Mouse (Mus musculus) hindbrain, embryonic 12.5 days (tissue): Measurements from ENCODE around the gene Slc17a5. TPM values are rescaled to one million over a fixed set of nuclear protein-coding genes. Genes with fewer than 3 reads are reported as not detected.
"Not testable (repeated sequence)": the region's sequence is repeated elsewhere in the genome, so short reads cannot be mapped to it uniquely, and the experiment has no call there.

Source experiments
- ATAC-seq: fragments of 200-750 bp; cut with Nextera tagmentation; 2 replicates; pipeline ENCODE4 v1.8.0; 2017; ENCODE audit warnings: moderate TSS enrichment; ENCODE audit not compliant: low FRiP score
- H3K27ac ChIP-seq: fragments of 300-500 bp; sonication (generic); 2 replicates; pipeline ENCODE4 v1.5.1; 2016; ENCODE audit warnings: mild to moderate bottlenecking
- H3K27me3 ChIP-seq: fragments of 300-500 bp; sonication (generic); 2 replicates; pipeline ENCODE4 v1.6.1; 2016; ENCODE audit warnings: mild to moderate bottlenecking
- H3K36me3 ChIP-seq: fragments of 300-500 bp; sonication (generic); 2 replicates; pipeline ENCODE4 v1.6.1; 2016; ENCODE audit warnings: mild to moderate bottlenecking
- H3K4me1 ChIP-seq: fragments of 300-500 bp; sonication (generic); 2 replicates; pipeline ENCODE4 v1.6.1; 2016
- H3K4me2 ChIP-seq: fragments of 300-500 bp; sonication (generic); replicated peaks from 2 replicates; pipeline ENCODE4 v1.6.1; 2016; ENCODE audit warnings: mild to moderate bottlenecking
- H3K4me3 ChIP-seq: fragments of 300-500 bp; sonication (generic); 2 replicates; pipeline ENCODE4 v1.5.1; 2016; ENCODE audit warnings: mild to moderate bottlenecking
- H3K9ac ChIP-seq: fragments of 300-500 bp; sonication (generic); 2 replicates; pipeline ENCODE4 v1.6.1; 2016; ENCODE audit warnings: mild to moderate bottlenecking, moderate library complexity
- H3K9me3 ChIP-seq: fragments of 300-500 bp; sonication (generic); replicated peaks from 2 replicates; pipeline ENCODE4 v1.6.1; 2016; ENCODE audit warnings: mild to moderate bottlenecking
- WGBS: fragments of 180-500 bp; shearing (Covaris S2); methylation state at CpG from one replicate; pipeline ENCODE4 v1.1.7; 2016; 5-methylcytosine and 5-hydroxymethylcytosine counted together
- polyA plus RNA-seq: library from polyadenylated mRNA; unstranded; fragments of >200 nt; fragmentation: Nextera tagmentation; extraction: Ambion mirVana; gene quantifications from 2 replicates; pipeline ENCODE4 v1.2.1, GENCODE M21; 2016

The Slc17a5 gene
- polyA plus RNA-seq, 1 experiment from 2014 or later: 15.1 TPM

DNA sequence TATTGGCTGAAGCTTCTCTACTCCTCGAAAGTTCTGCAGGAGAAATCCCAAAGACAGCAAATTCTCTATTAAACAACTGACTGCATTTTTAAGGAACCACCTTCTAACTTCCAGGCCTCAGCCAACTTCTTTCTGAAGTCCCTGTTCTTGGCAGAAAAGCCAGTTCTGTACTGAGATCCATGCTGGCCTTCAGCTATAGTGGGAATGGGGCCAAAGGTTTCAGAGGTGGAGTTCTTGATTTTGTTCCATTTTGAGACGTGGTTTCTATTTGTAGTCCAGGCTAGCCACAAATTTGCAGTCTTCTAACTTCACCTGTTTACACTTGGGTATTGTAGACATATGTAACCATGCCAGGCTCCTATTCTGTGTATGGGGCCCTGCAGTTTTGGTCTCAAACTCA, 61.6 kb downstream of the Slc17a5 start:
- Histone ChIP-seq H3K36me3 (0 out of 2 replicates have a peak, but pooled peaks cover 3% of the 10 kb centered on the region), H3K9me3 (no peaks in the 10 kb centered on the region), H3K4me2 (no peak overlapping the region), H3K27me3 (no peaks in the 10 kb centered on the region), H3K4me3 (no peak overlapping the region), H3K4me1 (peaks cover 11% of the 10 kb centered on the region), H3K27ac (no peak overlapping the region), H3K9ac (no peak overlapping the region)
- ATAC-seq: no peak
- WGBS: 91% methylated on average over 2 of the region's 2 CpGs

DNA sequence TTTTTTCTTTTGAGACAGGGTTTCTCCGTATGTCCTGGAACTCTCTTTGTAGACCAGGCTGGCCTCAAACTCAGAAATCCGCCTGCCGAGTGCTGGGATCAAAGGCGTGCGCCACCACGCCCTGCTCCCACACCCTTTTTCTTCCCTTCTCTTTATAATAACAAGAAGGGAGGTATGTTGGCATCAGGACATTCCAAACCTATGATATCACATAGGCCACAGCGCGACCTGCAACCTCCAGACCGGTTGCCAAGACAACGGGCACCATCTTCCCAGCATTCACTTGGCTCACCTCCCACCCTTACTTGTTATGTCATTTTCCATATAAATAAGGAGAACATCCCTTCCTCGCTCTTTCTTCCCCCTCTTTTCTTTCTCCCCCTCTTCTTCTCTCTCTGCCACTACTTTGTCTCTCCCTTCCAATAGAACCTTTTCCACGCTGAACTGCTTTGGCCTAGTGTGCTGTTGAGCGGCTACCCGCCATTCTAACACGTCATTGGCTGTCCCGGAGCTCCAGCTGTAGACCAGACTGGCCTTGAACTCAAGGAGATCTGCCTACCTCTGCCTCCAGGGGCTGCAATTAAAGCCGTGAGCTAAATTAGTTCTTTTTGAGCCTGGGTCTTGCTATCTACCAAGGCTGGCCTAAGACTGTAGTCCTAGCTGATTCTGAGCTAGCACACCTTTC, 62.2 kb downstream of the Slc17a5 start:
- Histone ChIP-seq H3K9ac (no peak overlapping the region), H3K27me3 (no peaks in the 10 kb centered on the region), H3K4me1 (peaks cover 16% of the 10 kb centered on the region), H3K4me2 (no peak overlapping the region), H3K36me3 (0 out of 2 replicates have a peak, but pooled peaks cover 3% of the 10 kb centered on the region), H3K4me3 (no peak overlapping the region), H3K9me3 (no peaks in the 10 kb centered on the region), H3K27ac (no peak overlapping the region)
- 91% methylated on average over 17 of the region's 17 CpGs for WGBS
- no peak for ATAC-seq

DNA sequence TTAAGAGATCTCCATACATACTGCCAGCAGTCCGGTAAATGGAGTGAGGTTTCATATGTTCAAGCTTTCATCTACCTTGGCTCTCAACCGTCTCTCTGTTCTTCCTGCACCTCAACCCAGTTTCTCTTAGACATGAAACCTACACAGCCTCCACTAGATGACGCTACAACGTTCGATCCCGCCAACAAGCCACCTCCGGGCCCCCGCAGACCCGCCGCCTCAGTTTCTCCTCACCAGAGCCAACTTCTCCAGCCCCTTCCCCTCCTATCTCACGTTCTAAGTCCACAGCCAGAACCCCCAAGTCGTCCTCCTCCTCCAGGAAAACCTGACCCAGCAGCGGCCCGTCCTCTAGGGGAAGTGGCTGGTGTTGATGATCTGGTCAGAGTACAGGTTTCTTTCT, 66.2 kb downstream of the Slc17a5 start:
- no peak overlapping the region; the same call in 1 of the 2 replicates for H3K27ac ChIP-seq
- WGBS: 28% methylated on average over 14 of the region's 14 CpGs
- H3K4me1 ChIP-seq: peaks cover 15% of the 10 kb centered on the region
- peak overlapping the region; percentile 48 for H3K4me3 ChIP-seq
- no peaks in the 10 kb centered on the region for H3K27me3 ChIP-seq
- H3K36me3 ChIP-seq: 0 out of 2 replicates have a peak, but pooled peaks cover 3% of the 10 kb centered on the region
- peak overlapping the region; percentile 86 for H3K4me2 ChIP-seq
- no peaks in the 10 kb centered on the region for H3K9me3 ChIP-seq
- no peak; the same call in 1 of the 2 replicates for ATAC-seq
- H3K9ac ChIP-seq: peak overlapping the region; percentile 66

DNA sequence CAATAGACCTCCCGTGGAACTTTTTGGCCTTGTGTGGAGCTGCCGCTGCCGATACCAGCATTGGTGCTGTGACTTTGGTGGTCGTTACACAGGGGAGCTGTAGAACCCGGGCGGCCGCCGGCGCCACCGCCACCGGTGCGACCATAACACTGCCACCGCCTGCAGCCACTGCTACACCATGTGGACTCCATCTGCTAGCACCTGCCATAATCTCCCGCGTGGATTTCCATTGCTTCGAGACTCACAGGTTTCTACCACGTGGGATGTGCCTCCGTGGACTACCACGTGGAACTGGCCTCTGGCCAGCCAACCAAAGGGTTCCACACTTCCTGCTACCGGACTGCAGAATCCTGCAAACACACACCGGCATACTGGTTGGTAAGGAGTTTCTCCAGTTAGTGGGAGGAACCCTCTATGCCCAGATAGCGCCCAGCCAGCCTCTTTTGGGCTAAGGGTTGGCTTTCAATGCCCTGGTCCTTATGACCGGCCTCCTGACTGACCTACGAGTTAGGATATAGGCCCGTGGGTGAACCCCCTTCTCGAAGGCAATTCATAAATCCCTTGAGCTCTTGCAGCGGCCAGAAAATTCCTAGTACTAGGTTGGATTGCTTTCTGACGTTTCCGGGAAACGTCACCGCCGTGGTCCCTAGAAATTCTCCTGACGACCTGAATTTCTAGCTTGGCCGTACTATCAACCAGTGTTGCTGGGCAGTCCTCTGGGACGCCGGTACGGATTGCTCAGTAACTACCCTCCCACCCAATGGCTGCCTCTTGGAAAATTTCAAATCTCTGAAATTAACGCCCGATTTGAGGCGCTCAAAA, 66.8 kb downstream of the Slc17a5 start:
- Histone ChIP-seq H3K4me2 (peak overlapping the region; percentile 86), H3K9me3 (no peaks in the 10 kb centered on the region), H3K36me3 (0 out of 2 replicates have a peak, but pooled peaks cover 3% of the 10 kb centered on the region), H3K9ac (peak overlapping the region; percentile 66), H3K4me3 (peak overlapping the region; percentile 48), H3K27me3 (no peaks in the 10 kb centered on the region), H3K27ac (peak overlapping the region; percentile 82), H3K4me1 (peaks cover 15% of the 10 kb centered on the region)
- 2% methylated on average over 40 of the region's 40 CpGs for WGBS
- peak; percentile 75 for ATAC-seq

GRCm38 (mm10) chr9:78520127-78520779, 67.6 kb downstream of the Slc17a5 start:
- peak; percentile 90 for ATAC-seq
- Histone ChIP-seq H3K9ac (peak overlapping the region; percentile 66), H3K4me2 (peak overlapping the region; percentile 86), H3K27me3 (no peaks in the 10 kb centered on the region), H3K36me3 (0 out of 2 replicates have a peak, but pooled peaks cover 2% of the 10 kb centered on the region), H3K4me1 (peaks cover 15% of the 10 kb centered on the region), H3K9me3 (no peaks in the 10 kb centered on the region), H3K4me3 (peak overlapping the region; percentile 48), H3K27ac (peak overlapping the region; percentile 82)
- WGBS: 4% methylated on average over 15 of the region's 15 CpGs

DNA sequence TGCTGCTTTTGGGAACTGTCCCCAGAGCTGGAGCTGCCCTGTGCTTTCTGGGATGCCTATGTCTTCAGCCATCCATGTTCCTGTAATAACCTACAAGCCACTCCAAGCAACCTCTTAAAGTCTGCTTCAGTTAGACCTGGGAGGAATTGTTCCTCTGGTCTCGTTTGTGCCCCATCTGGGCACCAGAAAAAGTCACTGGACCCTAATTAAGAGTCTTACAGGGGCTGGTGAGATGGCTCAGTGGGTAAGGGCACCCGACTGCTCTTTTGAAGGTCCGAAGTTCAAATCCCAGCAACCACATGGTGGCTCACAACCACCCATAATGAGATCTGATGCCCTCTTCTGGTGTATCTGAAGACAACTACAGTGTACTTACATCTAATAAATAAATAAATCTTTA, 70.6 kb downstream of the Slc17a5 start:
- H3K4me2 ChIP-seq, H3K27me3 ChIP-seq, H3K9me3 ChIP-seq, H3K4me3 ChIP-seq, ATAC-seq, H3K27ac ChIP-seq, H3K9ac ChIP-seq, H3K36me3 ChIP-seq: not testable (repeated sequence)
- H3K4me1 ChIP-seq: peaks cover 15% of the 10 kb centered on the region
- 68% methylated on average over 3 of the region's 3 CpGs for WGBS

DNA sequence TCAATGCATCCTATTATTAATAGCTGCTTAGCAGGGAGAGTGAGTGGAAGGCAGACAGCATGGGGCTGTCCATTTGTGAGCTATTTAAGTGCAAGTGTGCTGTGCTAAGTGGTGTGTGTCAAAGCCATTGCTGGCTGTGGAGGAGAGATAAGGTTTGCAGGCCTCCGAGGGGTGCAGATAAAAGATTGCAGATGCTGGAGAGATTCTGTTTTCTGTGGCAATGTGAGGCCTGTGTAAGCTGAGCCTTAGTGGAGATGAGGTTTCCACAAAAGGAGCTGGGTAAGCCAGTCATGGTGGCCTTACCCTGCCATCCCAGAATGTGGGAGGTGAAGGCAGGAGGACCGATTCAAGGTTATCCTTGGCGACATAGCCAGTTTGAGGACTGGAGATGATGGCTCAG, 71.7 kb downstream of the Slc17a5 start:
- ATAC-seq: no peak
- Histone ChIP-seq H3K4me1 (peaks cover 8% of the 10 kb centered on the region), H3K9me3 (no peaks in the 10 kb centered on the region), H3K27me3 (no peaks in the 10 kb centered on the region), H3K27ac (no peak overlapping the region), H3K4me2 (no peak overlapping the region), H3K9ac (no peak overlapping the region), H3K36me3 (no peaks in the 10 kb centered on the region), H3K4me3 (no peak overlapping the region)
- WGBS: 79% methylated on average over 3 of the region's 3 CpGs

GRCm38 (mm10) chr9:78514681-78515080, 73.2 kb downstream of the Slc17a5 start:
- Histone ChIP-seq H3K9me3 (no peaks in the 10 kb centered on the region), H3K9ac (no peak overlapping the region), H3K27me3 (no peaks in the 10 kb centered on the region), H3K27ac (no peak overlapping the region), H3K4me1 (no peaks in the 10 kb centered on the region; the same call in 1 of the 2 replicates), H3K4me3 (no peak overlapping the region), H3K4me2 (no peak overlapping the region), H3K36me3 (no peaks in the 10 kb centered on the region)
- WGBS: 84% methylated on average over 4 of the region's 4 CpGs
- no peak for ATAC-seq

DNA sequence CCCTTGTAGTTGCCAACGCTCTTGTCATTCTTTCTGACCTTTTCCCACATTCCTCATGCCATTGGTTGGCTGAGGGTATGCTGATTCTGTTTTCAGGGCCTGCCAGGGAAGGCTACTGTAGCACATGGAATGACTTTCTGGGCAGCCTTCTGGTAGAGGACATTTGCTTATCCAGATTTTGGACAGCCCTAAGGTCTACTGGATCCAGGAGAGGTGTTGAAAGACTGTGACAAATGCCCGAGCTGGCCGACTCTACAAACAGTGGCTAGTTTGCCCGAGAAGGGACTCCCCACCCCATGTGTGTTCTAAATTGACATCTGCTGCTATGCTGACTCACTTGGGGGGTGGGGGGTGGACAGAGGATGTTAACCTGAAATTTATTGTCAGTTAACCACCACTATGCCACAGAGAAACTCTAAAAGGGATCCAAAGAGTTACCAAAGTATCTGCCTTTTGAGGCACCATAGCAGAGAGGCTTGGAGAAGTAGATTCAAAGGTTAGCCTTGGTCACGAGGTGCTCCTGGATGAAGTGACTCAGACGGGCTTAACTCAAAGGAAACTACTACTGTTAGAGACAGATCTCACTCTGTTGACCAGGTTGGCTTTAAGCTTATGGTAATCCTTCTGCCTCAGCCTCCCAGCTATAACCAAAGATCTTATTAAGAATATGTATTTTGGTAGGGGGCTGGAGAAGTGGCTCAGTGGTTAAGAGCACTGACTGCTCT, 73.9 kb downstream of the Slc17a5 start:
- H3K4me3 ChIP-seq: no peak overlapping the region
- no peak overlapping the region for H3K9ac ChIP-seq
- H3K27ac ChIP-seq: no peak overlapping the region
- no peaks in the 10 kb centered on the region for H3K9me3 ChIP-seq
- WGBS: 73% methylated on average over 6 of the region's 6 CpGs
- no peaks in the 10 kb centered on the region for H3K36me3 ChIP-seq
- H3K4me2 ChIP-seq: no peak overlapping the region
- no peak for ATAC-seq
- no peaks in the 10 kb centered on the region for H3K27me3 ChIP-seq
- no peaks in the 10 kb centered on the region for H3K4me1 ChIP-seq

DNA sequence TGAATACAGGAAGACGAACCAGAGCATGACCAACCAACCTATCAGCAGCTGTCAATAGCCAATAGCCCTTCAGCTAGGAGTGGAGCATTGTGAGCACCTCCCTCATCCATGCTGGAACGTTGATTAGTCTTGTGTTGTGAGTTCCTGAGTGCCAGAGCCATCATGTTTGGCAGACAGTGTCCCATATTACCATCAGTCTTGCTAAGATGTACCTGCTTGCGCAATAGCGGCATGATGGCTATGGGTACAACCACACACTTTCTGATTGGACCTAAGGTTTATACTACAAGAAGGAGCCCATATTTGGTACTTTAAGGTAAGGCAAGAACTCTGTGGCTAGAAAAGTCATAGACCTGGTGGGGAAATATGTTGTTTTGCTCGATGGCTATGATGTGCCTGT, 76.1 kb downstream of the Slc17a5 start:
- H3K4me2 ChIP-seq: no peak overlapping the region
- no peaks in the 10 kb centered on the region for H3K4me1 ChIP-seq
- H3K9me3 ChIP-seq: no peaks in the 10 kb centered on the region
- no peak overlapping the region for H3K27ac ChIP-seq
- no peak overlapping the region for H3K4me3 ChIP-seq
- no peaks in the 10 kb centered on the region for H3K27me3 ChIP-seq
- no peak overlapping the region for H3K9ac ChIP-seq
- H3K36me3 ChIP-seq: no peaks in the 10 kb centered on the region
- no peak for ATAC-seq
- WGBS: 90% methylated on average over 5 of the region's 5 CpGs

DNA sequence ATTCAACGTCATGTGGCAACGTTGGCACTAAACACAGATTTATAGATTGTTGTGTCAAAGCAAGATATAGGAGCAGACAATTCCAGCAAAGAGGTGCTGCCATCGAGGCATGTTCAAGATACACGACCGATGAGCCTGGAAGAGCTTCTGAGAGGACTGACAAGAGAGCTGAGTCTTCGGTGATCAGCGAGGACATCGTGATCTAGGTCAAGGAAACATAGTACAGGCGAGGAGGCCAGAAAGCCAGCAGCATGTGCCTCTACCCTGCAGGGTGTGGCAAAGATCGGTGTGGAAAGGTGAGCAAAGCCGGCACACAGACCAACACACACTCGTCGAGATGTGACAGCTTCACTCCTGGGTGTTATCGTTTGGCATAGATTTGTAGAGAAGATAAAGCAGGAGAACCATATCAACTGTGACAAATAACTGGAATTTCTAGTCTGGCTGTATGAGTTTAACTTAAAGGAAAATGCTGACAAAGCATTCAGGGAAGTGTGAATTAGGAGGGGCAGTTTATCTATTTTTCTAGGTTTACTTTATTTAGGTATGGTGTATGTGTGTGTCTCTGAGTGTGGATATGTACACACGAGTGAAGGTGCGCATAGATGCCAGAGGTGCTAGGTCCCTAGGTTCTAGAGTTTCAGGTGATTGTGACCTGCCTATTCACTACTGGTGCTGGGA, 79.6 kb downstream of the Slc17a5 start:
- Histone ChIP-seq H3K9me3 (no peaks in the 10 kb centered on the region), H3K27me3 (no peaks in the 10 kb centered on the region), H3K4me2 (no peak overlapping the region), H3K4me1 (peaks cover 9% of the 10 kb centered on the region), H3K36me3 (no peaks in the 10 kb centered on the region), H3K9ac (no peak overlapping the region), H3K27ac (no peak overlapping the region), H3K4me3 (no peak overlapping the region)
- WGBS: 93% methylated on average over 16 of the region's 16 CpGs
- ATAC-seq: no peak
